Mouse (Mus musculus) adrenal gland, adult 2 months (tissue): ENCODE measurements at regions not wholly inside any gene's neighbourhood (a gene's known extent, or its start where the extent isn't known, plus 50 kb on each side); places are given as distances from the start of the nearest gene placed in this dataset.

Source experiments
- DNase-seq: peaks from one replicate; pipeline ENCODE4 v3.0.0; 2021

DNA sequence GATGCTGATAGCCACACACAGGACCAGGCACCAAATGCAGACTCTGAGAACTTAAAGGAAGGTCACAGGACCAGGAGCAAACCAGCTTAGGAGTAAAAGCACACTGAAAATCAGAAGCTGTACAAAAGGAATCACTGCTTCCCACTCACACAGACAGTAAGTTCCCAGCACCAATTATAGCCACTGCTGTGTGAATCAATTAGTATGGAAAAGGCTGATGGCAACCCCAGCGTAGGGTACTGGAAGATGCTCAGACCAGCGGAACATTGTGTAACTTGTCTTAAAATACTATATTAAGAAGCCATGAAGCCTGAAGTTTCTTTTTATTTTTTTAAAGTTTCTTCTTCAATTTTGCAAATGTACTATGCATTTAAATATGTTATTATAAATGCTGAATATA is 115.8 kb downstream of the Lnpk start:
- no peak for DNase-seq

DNA sequence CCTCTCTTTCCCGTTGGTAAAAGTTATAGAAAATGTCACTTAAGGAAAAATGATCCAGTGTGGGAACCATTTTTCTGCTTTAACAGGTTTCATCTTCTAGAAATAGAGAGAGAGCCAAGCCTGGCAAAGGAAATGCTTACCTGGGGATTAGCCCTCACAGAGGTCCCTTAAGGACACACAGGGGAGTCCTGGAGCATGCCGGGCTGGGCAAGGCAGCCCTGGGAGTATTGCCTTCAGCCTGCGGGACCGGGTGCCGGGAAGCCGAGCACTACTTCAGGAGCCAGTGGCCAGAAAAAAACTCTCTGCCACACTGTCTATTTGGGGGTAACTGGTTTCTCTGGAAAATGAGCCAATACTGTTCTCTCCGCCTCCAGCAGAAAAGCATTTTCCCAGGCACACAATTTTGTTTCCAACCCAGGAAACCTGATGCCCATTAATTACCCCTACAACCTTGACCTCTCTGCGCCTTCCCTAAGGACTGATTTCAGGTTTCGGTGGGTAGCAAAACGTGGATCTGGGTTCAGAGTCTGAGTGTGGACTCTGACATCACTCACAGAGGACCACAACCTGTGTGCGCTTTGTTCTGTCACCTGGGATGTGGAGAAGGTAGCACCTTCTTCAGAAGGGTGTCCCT is 117.9 kb downstream of the Lnpk start:
- no peak for DNase-seq

DNA sequence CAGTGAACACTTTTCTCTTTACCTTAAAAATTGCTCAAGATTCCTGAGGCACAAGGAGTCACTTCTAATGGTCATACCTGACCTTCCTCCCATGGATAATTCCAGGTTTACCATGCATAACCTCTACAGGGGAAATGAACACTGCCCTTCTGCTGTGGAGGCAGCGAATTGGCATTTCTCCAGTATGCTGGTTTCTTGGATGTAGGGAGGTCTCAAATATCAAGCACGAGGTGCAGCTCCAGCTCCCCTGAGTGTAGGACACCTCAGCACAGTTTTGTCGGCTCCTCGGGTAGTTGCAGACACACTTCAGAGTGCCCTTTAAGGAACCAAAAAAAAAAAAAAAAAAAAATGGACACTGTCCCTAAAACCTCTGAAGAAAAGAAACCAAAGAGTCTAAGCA is 124.8 kb downstream of the Lnpk start:
- DNase-seq, result no peak

DNA sequence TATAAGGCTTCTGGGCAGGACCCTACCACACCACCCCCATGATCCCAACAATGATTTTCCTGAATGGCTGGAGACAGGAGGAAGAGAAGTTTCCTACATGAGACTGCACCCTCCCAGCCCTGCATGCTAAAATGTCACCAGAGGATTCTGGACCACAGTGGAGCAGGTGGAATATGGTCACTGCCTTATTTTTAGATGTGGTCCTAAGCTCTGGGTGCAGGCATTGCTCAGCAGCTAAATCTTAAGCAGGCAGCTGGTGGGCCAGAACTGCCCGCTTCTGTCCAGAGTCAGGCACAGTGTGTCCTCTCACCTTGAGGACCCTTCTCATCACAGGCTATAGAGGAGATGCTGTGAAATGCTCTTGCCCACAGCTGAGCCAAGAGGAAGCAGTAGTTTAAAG is 126.6 kb downstream of the Lnpk start:
- DNase-seq, result no peak

DNA sequence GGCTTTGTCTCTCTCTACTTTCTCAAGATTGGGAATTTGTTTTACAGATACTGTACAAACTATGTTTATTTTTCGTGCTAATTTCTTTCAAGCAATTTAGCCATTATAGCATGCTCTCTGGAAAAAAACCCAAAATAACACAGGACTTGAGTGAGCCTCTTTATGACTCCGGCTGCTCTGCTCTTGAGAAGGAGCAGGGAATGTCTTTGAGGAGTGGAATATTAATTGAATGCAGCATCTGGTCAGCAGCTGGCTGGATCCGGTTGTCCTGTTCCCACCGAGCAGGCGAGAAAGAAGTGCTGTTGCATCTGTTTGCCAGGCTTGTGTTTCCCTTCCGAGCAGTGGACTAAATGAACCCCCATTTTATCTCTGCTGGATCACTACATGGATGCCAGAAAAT is 127.7 kb downstream of the Lnpk start:
- no peak for DNase-seq

- DNase-seq, result no peak
Measured at GRCm38 (mm10) chr2:74451038-74451437, 128.2 kb downstream of the Lnpk start.

DNA sequence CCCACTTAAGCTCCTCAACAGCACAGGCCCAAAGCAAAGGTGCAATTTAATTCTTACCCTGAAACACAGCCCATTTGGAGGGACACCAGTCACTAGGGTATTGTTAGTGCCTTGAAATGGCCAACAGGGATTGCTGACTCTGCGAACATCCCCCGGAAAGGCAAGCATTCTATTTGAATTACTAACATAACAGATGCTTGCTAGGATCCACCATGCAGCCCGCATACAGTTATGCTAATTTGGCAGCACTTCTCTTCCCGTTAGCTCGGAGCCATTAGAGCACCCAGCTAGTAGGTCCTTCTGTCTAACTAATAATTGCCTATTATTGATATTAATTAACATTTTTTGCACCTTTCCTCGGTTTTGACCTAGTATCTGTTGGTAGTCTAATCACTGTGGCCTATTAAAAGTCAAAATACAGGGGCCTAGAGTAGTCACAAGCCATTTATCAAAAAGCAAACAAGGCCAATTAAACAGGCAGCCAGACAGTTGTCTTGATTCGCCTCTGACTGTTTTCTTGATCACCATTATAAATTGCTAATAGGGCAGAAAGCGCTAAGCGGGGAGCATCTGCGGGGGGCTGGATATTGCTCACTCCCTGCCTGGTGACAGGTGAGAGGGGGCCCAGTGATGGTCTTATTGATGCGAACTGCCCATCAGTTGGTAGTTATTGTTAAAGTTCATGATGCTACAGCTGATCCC is 129.0 kb downstream of the Lnpk start:
- no peak for DNase-seq

DNA sequence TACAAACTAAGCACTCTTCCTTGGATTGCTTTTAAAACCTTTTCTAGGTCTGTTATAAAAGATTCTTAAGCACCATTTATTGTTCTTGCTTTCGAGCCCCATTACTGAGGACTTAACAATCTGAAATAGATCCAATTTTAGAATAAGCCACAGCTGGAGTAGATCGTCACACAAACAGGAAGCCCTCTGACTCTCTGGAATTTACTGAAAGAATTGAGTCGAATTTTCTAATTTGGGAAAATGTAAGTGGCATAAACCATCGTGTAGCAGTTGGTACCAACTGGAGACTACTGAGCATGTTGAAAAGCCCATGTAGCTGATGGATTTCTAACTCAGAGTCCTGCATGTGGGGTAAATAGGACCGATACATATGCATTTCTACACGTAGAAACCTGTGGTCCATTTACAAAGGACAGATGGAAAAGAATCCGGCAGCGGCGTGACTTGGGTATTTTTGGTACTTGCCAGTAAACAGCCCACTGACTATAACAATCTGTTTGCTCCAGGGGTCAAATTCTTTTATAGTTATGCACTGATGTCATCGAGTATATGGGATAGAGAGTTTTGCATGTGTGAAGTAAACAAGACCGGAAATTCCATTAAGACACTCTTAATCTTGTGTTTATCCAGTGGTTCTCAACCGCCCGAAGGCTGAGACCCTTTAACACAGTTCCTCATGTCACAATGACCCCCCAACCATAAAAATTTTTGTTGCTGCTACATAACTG is 143.9 kb downstream of the Lnpk start:
- DNase-seq, result no peak

DNA sequence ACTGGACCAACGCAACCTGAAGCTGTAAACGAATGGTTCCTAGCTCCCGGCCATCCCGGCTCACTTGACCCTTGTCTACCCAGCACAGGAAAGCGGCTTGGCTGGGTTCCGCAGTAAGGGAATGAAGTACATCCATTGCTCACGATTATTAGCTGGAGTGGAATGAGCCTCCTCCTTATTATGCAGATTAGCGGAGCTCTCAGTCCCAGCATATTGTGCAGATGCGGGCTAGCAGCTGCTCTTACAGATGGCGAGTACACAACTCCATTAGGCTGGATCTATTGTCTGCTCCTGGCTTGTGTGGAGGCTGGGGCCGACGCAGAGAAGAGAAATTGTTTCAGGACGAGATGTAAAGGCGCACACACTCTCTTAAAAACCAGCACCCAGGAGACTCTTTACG is 152.5 kb downstream of the Lnpk start:
- DNase-seq, result no peak

- DNase-seq, result no peak
Measured at GRCm38 (mm10) chr2:74424726-74425125, 154.5 kb downstream of the Lnpk start.

DNA sequence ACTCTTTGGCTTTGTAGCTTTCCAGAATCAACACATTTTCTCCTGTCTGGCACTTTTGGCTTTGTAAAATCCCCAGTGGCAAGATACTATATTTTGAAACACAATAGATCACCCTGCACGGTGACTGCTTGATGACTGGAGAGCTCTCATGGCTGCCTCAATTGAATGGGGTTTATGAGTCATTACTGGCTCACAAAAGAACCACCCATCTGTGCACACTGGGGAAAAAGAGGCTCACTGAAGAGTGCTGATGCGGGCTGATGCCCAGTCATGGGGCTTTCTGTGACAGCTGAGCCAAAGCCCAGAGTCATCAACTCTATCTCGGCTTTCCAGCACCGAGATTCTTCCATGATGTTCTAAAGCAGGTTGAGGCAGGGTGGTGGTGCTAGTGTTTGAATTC is 163.1 kb downstream of the Lnpk start:
- no peak for DNase-seq

DNA sequence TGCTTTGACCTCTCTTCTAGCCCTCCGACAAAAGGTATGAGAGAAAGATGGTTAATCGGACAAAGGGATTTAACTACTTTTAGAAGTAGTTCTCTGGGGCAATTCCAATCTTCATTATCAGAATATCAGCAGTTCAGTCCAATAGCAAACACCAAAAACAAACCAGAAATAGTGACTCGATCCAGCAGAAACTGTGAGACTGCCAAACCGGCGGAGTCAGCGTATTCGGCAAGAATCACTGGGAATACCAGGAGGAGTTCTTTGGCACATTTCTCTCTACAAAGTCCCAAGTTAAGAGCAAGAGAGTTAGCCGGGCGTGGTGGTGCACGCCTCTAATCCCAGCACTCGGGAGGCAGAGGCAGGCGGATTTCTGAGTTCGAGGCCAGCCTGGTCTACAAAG is 164.5 kb downstream of the Lnpk start:
- no peak for DNase-seq

DNA sequence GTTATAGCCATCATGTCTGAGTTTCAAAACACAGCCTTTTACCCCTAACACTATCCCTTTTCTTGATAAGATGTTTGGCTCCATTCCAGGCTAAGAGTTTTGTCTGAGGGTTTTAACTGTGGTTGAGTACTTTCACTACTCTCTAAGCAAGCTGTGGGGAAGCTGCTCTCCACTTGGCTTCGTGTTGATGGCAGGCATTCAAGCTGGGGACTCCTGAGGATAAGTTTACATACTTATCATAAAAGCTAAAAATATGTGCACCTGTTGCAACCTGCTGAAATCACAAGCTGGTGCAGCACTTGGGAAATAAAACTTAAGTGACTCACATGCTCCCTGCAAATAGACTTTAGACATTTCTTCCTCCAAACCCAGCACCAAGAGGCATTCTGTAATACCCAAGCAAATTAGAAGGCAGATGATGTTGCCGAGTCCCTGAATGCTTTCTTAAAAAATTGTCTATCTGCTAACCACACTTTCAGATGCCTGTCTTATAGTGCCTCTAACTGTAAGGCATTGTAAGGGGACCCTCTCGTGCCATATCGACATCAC is 169.3 kb downstream of the Lnpk start:
- no peak for DNase-seq

DNA sequence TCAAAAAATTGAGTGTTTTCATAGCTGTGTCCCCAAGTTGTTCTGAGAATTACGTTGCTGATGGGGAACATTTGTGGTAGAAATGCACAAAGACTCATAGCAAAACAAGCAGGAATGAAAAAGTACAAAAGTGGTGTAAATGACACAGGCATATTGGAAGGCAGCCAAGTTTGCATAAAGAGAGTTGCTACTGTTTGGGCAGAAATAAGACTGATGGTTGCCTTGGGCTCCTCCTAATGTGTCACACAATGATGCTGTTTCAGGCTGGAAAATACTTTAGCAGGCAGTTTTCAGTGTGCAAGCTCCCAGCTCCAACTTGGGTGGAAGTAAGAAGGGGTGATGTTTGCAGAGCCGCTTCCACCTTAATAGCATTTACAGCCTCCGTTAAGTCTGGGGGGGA is 174.7 kb downstream of the Lnpk start:
- no peak for DNase-seq

DNA sequence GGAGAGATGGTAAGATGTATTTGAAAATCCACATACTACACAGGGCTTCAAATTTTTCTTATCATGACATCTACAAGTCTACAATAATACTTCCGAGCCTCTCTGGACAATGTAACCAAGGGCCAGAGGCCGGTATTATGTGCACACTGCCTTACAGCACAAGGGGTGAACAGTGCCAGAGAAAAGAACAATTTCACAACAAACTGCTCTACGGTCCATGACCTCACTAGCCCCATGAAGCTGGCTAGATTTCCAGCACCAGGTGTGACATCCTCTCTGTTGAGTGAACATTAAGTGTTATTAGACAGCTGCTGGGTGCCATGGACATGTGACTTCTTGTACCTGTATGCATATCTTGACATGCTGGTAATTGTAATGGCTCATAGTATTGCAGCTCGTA is 188.2 kb downstream of the Lnpk start:
- DNase-seq, result no peak

- no peak for DNase-seq
Measured at GRCm38 (mm10) chr2:74388078-74388477, 191.2 kb downstream of the Lnpk start.

- DNase-seq, result no peak
Measured at GRCm38 (mm10) chr2:74384918-74385317, 194.3 kb downstream of the Lnpk start.

GRCm38 (mm10) chr2:74380574-74381287 is 198.5 kb downstream of the Lnpk start:
- no peak for DNase-seq

DNA sequence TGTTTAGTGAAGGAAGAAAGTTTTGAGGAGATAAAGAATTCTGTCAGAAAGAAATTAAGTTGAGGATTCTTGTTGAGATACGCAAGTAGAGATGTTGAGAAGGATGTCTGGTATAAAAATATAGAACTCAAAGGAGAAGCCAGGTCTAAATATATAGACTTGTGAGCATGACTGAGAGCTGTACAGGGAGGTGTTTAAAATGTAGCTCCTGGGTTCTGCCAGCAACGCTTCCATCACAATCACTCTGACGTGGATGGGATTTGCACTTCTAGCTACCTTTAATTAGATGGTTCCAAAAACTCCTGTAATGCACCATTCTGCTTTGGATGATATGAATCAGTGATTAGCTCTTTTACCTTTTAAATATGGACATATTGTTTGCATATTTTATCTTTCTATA is 200.5 kb downstream of the Lnpk start:
- no peak for DNase-seq

- no peak for DNase-seq
Measured at GRCm38 (mm10) chr2:74373938-74374337, 205.3 kb downstream of the Lnpk start.

DNA sequence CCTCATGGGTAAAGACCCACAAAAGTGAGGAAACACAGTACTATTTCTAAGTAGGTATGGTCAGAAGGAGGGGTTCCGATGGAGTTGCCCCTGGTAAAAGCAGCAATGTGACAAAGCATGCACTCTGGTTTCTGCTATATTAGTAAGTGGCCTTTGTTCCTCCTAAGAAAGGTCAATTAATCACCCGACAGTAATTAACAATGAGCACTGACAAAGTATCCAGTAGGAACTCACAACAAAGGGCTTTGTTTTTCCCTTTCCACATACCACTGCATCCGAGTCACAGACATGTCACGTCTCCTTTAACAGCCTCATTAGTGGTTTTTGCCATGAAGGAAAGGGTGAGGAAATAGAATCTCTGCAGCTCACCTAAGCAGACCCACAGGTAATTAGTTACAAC is 206.2 kb downstream of the Lnpk start:
- no peak for DNase-seq

DNA sequence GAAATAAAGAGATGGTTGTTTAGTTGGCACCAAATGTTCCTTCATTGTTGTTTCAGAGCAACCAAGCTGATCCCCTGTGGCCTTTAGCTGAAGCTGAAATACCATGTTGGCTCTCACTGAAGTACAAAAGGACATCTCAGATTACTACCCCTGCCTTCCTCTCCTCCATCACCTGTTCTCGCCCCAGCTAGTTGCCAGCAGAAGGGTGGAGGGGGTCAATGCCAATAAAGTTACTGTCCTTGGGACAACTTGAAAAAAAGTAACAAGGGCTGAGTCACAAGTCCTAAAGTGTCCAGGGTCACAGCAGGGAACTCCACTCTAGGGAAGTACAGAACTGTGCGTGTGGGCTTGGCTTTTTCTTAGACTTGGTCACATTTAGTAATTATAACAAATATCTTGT is 216.0 kb downstream of the Lnpk start:
- DNase-seq, result peak; percentile 18

- no peak for DNase-seq
Measured at GRCm38 (mm10) chr2:74354591-74354990, 224.6 kb downstream of the Lnpk start.
